Mouse (Mus musculus): Measurements from ENCODE around the gene Vmn2r56. TPM values are rescaled to one million over a fixed set of nuclear protein-coding genes. Genes with fewer than 3 reads are reported as not detected.
"Not testable (repeated sequence)": the region's sequence is repeated elsewhere in the genome, so short reads cannot be mapped to it uniquely, and the experiment has no call there.

The Vmn2r56 gene
- 0.02 TPM in 2 replicates for polyA plus RNA-seq (2012; rRNA removed)

DNA sequence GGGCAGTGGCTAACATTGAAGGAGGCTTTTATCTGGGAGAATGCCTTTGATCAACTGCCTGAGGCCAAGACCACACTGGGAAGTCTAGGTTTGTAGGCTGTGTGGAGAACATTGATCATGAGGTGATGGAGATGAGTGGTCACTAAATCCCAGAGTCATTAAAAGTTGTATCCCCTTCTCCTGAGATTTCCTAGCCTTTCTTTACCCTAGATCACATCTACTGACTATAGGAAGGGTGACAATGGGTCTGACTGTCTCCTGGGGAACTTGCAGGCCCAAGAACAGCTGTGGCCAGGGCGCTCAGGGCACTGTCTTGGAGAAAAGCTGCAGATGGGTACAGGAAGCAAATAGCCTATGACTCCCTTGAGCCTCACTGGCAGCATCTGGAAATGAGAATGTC is at the start of gene Vmn2r56:
Gene Vmn2r56 (minus strand): TSS at position 101 of the 400 bp plus-strand sequence.
- 30% methylated on average over 1 of the region's 1 CpGs for whole genome bisulfite sequencing
- H3K27me3 ChIP-seq (ENCODE audit: control insufficient read depth, insufficient read depth, low read length): no peaks in the 10 kb centered on the region
- H3K27ac ChIP-seq (ENCODE audit: insufficient read depth, low read length): no peak within 1 kb of the TSS
- no peak for TF ChIP-seq POLR2A (IDR thresholded peaks at IDR 0.05; ENCODE audit: borderline replicate concordance, insufficient read depth, low read length)
- TF ChIP-seq CTCF (IDR thresholded peaks at IDR 0.05; ENCODE audit: borderline replicate concordance, insufficient read depth, low read depth, low read length): no peak
- no peaks in the 10 kb centered on the region for H3K4me1 ChIP-seq (ENCODE audit: control insufficient read depth, insufficient read depth, low read length)
- no peak within 1 kb of the TSS for H3K4me3 ChIP-seq (replicated peaks; ENCODE audit: insufficient read depth, low read depth, low read length)
- no peak for DNase-seq

DNA sequence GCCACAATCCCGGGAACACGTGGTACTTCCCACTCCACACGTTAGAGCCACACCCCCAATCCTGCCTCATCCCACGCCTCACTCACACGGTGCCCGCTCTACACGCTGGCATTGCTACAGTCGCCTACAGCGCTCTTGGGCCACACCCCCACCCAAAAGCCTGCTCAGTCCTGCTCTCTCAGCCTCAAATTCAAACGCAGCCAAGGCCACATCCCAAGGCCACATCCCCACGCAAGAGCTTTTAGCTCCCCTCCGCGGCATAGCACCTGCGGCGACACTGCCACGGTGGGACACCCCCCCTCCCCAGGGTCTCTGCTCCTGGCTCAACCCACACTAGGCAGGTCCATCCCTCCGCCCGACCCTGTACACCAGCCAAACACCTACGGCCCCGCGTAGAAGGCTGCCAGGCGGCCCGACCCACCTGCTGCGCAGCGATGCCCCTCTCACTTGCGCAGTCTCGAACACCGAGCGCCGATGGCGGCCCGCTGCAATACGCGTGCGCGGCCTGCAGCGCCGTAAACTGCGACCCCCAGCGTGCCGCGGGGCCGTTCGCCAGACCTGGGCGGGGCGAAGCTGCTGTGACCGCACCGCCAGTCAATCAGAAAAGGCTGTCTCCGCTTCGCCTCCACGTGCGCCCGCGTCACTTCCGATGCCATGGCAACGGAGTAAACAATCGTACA is 45.5 kb upstream of the Vmn2r56 start:
- 1% methylated on average over 57 of the region's 57 CpGs for WGBS
- H3K4me1 ChIP-seq (ENCODE audit: control insufficient read depth, insufficient read depth, low read length): peaks cover 10% of the 10 kb centered on the region
- DNase-seq: peak; percentile 83 to 85
- TF ChIP-seq POLR2A (IDR thresholded peaks at IDR 0.05; ENCODE audit: borderline replicate concordance, insufficient read depth, low read length) (no peak), CTCF (IDR thresholded peaks at IDR 0.05; ENCODE audit: borderline replicate concordance, insufficient read depth, low read depth, low read length) (no peak)
- H3K27ac ChIP-seq (ENCODE audit: insufficient read depth, low read length): 0 out of 2 replicates have a peak overlapping the region, but pooled peaks have one; percentile 20
- no peaks in the 10 kb centered on the region for H3K27me3 ChIP-seq (ENCODE audit: control insufficient read depth, insufficient read depth, low read length)
- peak overlapping the region; percentile 73 for H3K4me3 ChIP-seq (replicated peaks; ENCODE audit: insufficient read depth, low read depth, low read length)

DNA sequence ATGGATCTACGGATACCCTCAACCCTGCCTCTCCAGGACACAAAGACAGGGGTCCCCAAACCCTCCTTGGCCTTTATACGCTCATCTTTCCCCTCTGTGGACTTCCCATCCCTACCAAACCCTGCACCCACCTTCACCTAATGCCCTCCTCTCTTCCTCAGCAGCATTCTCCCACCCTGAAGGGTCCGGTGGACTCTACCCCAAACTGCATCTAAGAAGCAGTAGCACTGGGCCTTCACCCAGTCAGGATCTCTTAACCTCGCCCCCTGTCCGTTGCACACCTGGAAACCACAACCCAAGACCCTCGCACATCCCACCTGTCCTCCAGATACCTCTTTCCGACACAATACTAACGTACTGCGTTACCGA is 45.0 kb upstream of the Vmn2r56 start:
- Histone ChIP-seq H3K27ac (ENCODE audit: insufficient read depth, low read length) (no peak overlapping the region), H3K4me1 (ENCODE audit: control insufficient read depth, insufficient read depth, low read length) (peaks cover 15% of the 10 kb centered on the region), H3K4me3 (replicated peaks; ENCODE audit: insufficient read depth, low read depth, low read length) (peak overlapping the region; percentile 73), H3K27me3 (ENCODE audit: control insufficient read depth, insufficient read depth, low read length) (no peaks in the 10 kb centered on the region)
- TF ChIP-seq CTCF (IDR thresholded peaks at IDR 0.05; ENCODE audit: borderline replicate concordance, insufficient read depth, low read depth, low read length) (no peak), POLR2A (IDR thresholded peaks at IDR 0.05; ENCODE audit: borderline replicate concordance, insufficient read depth, low read length) (no peak)
- DNase-seq: no peak
- WGBS: 25% methylated on average over 10 of the region's 10 CpGs

DNA sequence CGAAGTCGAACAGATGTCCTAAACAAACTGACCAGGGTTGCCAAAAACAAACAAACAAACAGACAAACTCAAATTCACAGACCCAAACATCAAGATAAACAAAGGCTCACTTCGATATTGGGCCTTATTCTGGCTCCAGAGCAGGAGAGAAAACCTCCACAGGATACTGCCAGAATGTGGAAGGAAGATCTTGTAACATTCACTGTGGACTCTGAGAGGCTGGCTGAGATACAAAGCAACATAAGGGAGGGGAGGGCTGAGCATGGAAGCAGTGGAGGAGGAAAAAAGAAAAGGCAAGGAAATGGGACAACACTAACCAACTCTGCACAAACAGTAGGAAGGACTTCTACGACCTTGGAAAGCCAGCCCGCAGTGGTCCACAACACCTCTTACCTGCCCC is 44.3 kb upstream of the Vmn2r56 start:
- no peak overlapping the region for H3K4me3 ChIP-seq (replicated peaks; ENCODE audit: insufficient read depth, low read depth, low read length)
- no peak overlapping the region for H3K27ac ChIP-seq (ENCODE audit: insufficient read depth, low read length)
- peaks cover 15% of the 10 kb centered on the region for H3K4me1 ChIP-seq (ENCODE audit: control insufficient read depth, insufficient read depth, low read length)
- no peaks in the 10 kb centered on the region for H3K27me3 ChIP-seq (ENCODE audit: control insufficient read depth, insufficient read depth, low read length)
- TF ChIP-seq POLR2A (IDR thresholded peaks at IDR 0.05; ENCODE audit: borderline replicate concordance, insufficient read depth, low read length) (no peak), CTCF (IDR thresholded peaks at IDR 0.05; ENCODE audit: borderline replicate concordance, insufficient read depth, low read depth, low read length) (no peak)
- peak; percentile 43 to 60 for DNase-seq
- WGBS: 21% methylated on average over 5 of the region's 5 CpGs

DNA sequence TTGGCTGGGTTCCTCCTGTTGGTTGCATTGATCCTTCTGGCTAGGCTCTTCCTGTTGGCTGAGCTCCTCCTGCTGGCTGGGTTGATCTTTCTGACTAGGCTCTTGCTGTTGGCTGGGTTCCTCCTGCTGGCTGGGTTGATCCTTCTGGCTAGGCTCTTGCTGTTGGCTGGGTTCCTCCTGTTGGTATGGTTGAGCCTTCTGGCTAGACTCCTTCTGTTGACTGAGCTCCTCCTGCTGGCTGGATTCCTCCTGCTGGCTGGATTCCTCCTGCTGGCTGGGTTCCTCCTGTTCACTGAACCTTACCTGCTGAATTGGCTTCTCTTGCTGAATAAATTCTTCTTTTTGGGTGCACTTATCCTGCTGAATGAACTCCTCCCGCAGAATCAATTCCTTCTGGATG is 39.8 kb upstream of the Vmn2r56 start:
- 3% methylated on average over 1 of the region's 1 CpGs for WGBS
- H3K4me3 ChIP-seq (replicated peaks; ENCODE audit: insufficient read depth, low read depth, low read length): no peak overlapping the region
- H3K27ac ChIP-seq (ENCODE audit: insufficient read depth, low read length): peak overlapping the region; percentile 82
- no peaks in the 10 kb centered on the region for H3K27me3 ChIP-seq (ENCODE audit: control insufficient read depth, insufficient read depth, low read length)
- H3K4me1 ChIP-seq (ENCODE audit: control insufficient read depth, insufficient read depth, low read length): peaks cover 12% of the 10 kb centered on the region
- DNase-seq: peak; percentile 98
- TF ChIP-seq POLR2A (IDR thresholded peaks at IDR 0.05; ENCODE audit: borderline replicate concordance, insufficient read depth, low read length): no peak
- TF ChIP-seq CTCF (IDR thresholded peaks at IDR 0.05; ENCODE audit: borderline replicate concordance, insufficient read depth, low read depth, low read length): peak; percentile 49; the same call in 1 of the 2 replicates

DNA sequence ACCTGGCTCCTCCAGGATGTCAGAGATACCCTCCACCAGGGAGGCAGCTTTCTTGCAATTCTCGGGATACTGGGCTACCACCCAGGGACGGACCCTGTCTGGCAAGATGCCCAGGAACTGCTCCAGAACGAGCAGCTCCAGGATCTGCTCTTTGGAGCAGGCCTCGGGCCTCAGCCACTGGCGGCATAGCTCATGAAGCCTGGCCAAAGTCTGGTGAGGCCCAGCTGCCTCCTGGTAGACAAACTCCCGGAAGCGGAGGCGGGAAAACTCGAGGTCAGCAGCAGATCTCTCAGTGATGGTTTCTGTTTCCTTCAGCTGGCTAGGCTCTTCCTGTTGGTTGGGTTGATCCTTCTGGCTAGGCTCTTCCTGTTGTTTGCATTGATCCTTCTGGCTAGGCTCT is 39.3 kb upstream of the Vmn2r56 start:
- H3K27me3 ChIP-seq (ENCODE audit: control insufficient read depth, insufficient read depth, low read length): no peaks in the 10 kb centered on the region
- H3K27ac ChIP-seq (ENCODE audit: insufficient read depth, low read length): peak overlapping the region; percentile 82
- H3K4me3 ChIP-seq (replicated peaks; ENCODE audit: insufficient read depth, low read depth, low read length): no peak overlapping the region
- H3K4me1 ChIP-seq (ENCODE audit: control insufficient read depth, insufficient read depth, low read length): peaks cover 12% of the 10 kb centered on the region
- peak; percentile 62 to 73 for DNase-seq
- no peak for TF ChIP-seq POLR2A (IDR thresholded peaks at IDR 0.05; ENCODE audit: borderline replicate concordance, insufficient read depth, low read length)
- no peak for TF ChIP-seq CTCF (IDR thresholded peaks at IDR 0.05; ENCODE audit: borderline replicate concordance, insufficient read depth, low read depth, low read length)
- 14% methylated on average over 9 of the region's 9 CpGs for WGBS

DNA sequence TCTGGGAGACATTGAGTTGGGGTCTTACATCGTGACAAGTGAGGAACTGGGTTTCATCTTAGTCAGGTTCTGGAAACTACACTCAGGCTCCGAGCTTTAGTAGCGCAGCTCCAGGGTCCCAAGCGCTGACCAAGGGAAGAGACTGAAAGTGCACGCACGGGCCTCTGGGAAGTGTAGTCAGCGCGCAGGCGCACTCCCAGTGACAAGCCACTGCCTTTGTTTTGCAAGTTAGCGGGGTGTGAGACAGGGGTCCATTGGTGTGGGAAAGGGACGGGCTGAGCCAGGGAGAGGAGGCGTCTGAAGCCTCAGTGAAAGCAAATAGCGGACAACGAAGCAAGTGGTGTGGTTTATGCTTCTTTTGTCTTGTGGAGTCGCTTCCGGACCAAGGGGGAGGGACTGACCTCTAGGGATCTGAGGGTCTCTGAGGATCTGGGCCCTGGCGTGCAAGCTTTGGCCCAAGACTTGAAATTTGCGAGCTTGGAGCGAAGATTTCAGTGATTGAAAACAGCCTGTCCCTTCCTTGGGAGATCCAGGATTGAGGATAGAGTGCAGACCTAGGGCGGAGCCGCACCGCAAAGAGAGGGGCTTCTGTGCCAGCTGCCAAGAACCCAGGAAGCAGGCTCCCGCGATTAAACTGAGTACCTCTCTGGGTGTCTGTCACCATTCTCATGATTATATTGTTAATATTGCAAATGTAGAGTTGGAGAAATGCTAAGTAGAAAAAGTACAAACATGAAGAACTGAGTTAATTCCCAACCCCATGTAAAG is 14.8 kb upstream of the Vmn2r56 start:
- Histone ChIP-seq H3K4me3 (replicated peaks; ENCODE audit: insufficient read depth, low read depth, low read length) (peak overlapping the region; percentile 48), H3K27me3 (ENCODE audit: control insufficient read depth, insufficient read depth, low read length) (no peaks in the 10 kb centered on the region), H3K4me1 (ENCODE audit: control insufficient read depth, insufficient read depth, low read length) (no peaks in the 10 kb centered on the region), H3K27ac (ENCODE audit: insufficient read depth, low read length) (no peak overlapping the region)
- no peak for DNase-seq
- TF ChIP-seq POLR2A (IDR thresholded peaks at IDR 0.05; ENCODE audit: borderline replicate concordance, insufficient read depth, low read length) (no peak), CTCF (IDR thresholded peaks at IDR 0.05; ENCODE audit: borderline replicate concordance, insufficient read depth, low read depth, low read length) (no peak)
- 75% methylated on average over 24 of the region's 24 CpGs for WGBS

DNA sequence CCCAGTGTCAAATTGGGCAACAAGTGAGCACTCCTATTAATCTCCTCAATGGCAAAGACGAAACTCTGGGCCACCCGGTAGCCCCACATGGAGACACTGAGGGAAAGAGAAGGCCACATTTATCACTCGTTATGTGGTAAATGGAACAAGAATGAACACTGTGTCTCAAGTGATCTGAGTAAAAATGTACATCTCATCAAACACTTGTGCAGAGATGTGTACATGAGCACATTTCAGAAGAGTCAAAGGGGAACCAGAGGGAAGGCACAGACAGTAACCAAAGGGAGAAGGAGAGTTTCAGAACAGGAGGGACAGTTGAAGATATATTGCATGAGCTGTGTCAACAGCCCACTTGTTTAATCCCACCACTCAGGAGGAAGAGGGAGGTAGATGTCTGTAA is 49.9 kb downstream of the Vmn2r56 start, which contains the start of gene Vmn2r55:
Gene Vmn2r55 (minus strand): TSS at position 101 of the 400 bp plus-strand sequence.
- not testable (repeated sequence) for DNase-seq; H3K27ac ChIP-seq (ENCODE audit: insufficient read depth, low read length); H3K4me3 ChIP-seq (replicated peaks; ENCODE audit: insufficient read depth, low read depth, low read length); H3K27me3 ChIP-seq (ENCODE audit: control insufficient read depth, insufficient read depth, low read length); H3K4me1 ChIP-seq (ENCODE audit: control insufficient read depth, insufficient read depth, low read length)
- WGBS: 84% methylated on average over 3 of the region's 3 CpGs

DNA sequence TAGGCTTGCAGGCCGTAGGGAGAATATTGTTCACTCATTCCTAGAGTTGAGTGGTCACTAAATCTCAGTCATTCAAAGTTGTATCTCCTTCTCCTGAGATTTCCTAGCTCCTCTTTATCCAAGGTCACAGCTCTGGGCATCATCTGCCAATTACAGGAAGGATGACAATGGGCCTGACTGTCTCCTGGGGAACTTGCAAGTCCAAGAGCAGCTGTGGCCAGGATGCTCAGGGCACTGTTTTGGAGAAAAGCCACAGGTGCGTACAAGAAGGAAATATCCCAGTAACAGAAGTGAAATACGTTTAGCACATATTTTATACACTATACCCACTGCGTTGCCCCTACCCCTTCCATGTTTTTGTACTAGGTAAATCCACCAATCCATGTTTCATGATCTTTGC is 94.6 kb downstream of the Vmn2r56 start, which contains the start of gene Vmn2r54:
Gene Vmn2r54 (minus strand): TSS at position 101 of the 400 bp plus-strand sequence.
- not testable (repeated sequence) for H3K4me3 ChIP-seq (replicated peaks; ENCODE audit: insufficient read depth, low read depth, low read length); H3K27ac ChIP-seq (ENCODE audit: insufficient read depth, low read length); H3K27me3 ChIP-seq (ENCODE audit: control insufficient read depth, insufficient read depth, low read length); DNase-seq; H3K4me1 ChIP-seq (ENCODE audit: control insufficient read depth, insufficient read depth, low read length)
- WGBS: 68% methylated on average over 3 of the region's 4 CpGs

Measured in cerebellum, adult 2 months (tissue).